Mouse (Mus musculus) forebrain, embryonic 12.5 days (tissue): ENCODE measurements around the gene H2-DMb1. TPM values are rescaled to one million over a fixed set of nuclear protein-coding genes. Genes with fewer than 3 reads are reported as not detected.

Experiments
- ATAC-seq: fragments of 200-750 bp; cut with Nextera tagmentation; 2 replicates; pipeline ENCODE4 v1.8.0; 2017; ENCODE audit warnings: moderate TSS enrichment; ENCODE audit not compliant: low FRiP score
- H3K27ac ChIP-seq: fragments of 300-500 bp; sonication (generic); 2 replicates; pipeline ENCODE4 v1.5.1; 2016; ENCODE audit warnings: mild to moderate bottlenecking
- H3K27me3 ChIP-seq: fragments of 300-500 bp; sonication (generic); 2 replicates; pipeline ENCODE4 v1.6.1; 2016; ENCODE audit warnings: mild to moderate bottlenecking
- H3K36me3 ChIP-seq: fragments of 300-500 bp; sonication (generic); replicated peaks from 2 replicates; pipeline ENCODE4 v1.6.1; 2016; ENCODE audit warnings: mild to moderate bottlenecking
- H3K4me1 ChIP-seq: fragments of 300-500 bp; sonication (generic); 2 replicates; pipeline ENCODE4 v1.6.1; 2016
- H3K4me2 ChIP-seq: fragments of 300-500 bp; sonication (generic); 2 replicates; pipeline ENCODE4 v1.6.1; 2016; ENCODE audit warnings: mild to moderate bottlenecking, moderate library complexity
- H3K4me3 ChIP-seq: fragments of 300-500 bp; sonication (generic); replicated peaks from 2 replicates; pipeline ENCODE4 v1.5.1; 2016; ENCODE audit warnings: mild to moderate bottlenecking
- H3K9ac ChIP-seq: fragments of 300-500 bp; sonication (generic); 2 replicates; pipeline ENCODE4 v1.6.1; 2016; ENCODE audit warnings: mild to moderate bottlenecking
- H3K9me3 ChIP-seq: fragments of 300-500 bp; sonication (generic); 2 replicates; pipeline ENCODE4 v1.6.1; 2016
- WGBS: fragments of 180-500 bp; shearing (Covaris S2); methylation state at CpG from one replicate; pipeline ENCODE4 v1.1.7; 2016; 5-methylcytosine and 5-hydroxymethylcytosine counted together
- polyA plus RNA-seq: library from polyadenylated mRNA; unstranded; fragments of >200 nt; fragmentation: Nextera tagmentation; extraction: Ambion mirVana; gene quantifications from 2 replicates; pipeline ENCODE4 v1.2.1, GENCODE M21; 2016

Gene H2-DMb1
- 0.38 and 0.69 TPM in 2 replicates for polyA plus RNA-seq

- H3K27ac ChIP-seq: no peak within 1 kb of the TSS
- no peak within 1 kb of the TSS for H3K4me3 ChIP-seq
- no peaks in the 10 kb centered on the region for H3K4me1 ChIP-seq
- no peaks in the 10 kb centered on the region for H3K9me3 ChIP-seq
- no peak within 1 kb of the TSS for H3K9ac ChIP-seq
- 63% methylated on average over 4 of the region's 4 CpGs for WGBS
- no peaks in the 10 kb centered on the region for H3K36me3 ChIP-seq
- no peaks in the 10 kb centered on the region for H3K27me3 ChIP-seq
- H3K4me2 ChIP-seq: no peak within 1 kb of the TSS
- ATAC-seq: no peak
Measured at GRCm38 (mm10) chr17:34152923-34153322, at the start of gene H2-DMb1. TSS of gene H2-DMb1 (plus strand) at chr17:34153072.

DNA sequence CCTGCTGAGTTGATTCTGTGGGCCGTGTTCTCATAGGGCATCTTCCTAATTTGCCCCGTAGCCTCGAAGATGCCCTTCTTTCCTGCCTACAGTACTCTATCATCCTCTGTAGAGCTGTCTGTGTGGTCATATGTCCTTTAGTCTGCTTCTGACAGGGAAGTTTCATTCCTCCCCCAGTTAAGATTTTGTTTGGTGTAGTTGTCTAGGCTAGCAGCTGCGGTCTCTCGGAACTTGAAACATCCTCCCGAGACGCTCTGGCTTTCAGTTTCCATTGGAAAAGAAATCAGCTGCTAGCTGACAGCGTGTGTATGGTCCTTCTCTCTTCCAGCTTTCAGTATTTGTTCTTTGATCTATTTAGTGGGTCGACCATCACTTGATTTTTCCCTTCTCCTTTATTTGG lies 48.1 kb upstream of the H2-DMb1 start:
- Histone ChIP-seq H3K4me3 (no peak overlapping the region), H3K36me3 (peaks cover 10% of the 10 kb centered on the region), H3K4me2 (no peak overlapping the region), H3K9ac (no peak overlapping the region), H3K27ac (no peak overlapping the region), H3K9me3 (no peaks in the 10 kb centered on the region), H3K4me1 (peaks cover 9% of the 10 kb centered on the region), H3K27me3 (peaks cover 8% of the 10 kb centered on the region)
- 84% methylated on average over 9 of the region's 9 CpGs for WGBS
- ATAC-seq: no peak

DNA sequence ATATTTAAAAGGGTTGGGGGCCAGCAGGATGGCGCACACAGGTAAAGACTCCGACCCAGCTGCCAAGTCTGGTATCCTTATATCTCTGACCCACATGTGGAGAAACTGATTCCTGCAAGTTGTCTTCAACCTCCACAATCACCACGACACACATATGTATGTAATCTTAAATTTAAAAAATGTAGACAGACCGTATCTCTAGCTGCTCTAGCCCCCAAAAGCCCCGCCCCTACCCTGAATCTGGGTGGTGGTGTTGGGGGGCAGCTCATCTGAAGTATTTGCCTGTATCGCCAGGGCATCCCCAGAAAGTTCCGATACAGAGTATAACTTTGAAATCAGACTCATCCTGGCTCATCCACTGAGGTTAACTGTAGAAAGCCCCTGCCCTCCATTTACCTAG lies 46.3 kb upstream of the H2-DMb1 start:
- no peak overlapping the region for H3K9ac ChIP-seq
- H3K9me3 ChIP-seq: no peaks in the 10 kb centered on the region
- H3K36me3 ChIP-seq: peaks cover 27% of the 10 kb centered on the region
- 84% methylated on average over 7 of the region's 7 CpGs for WGBS
- no peaks in the 10 kb centered on the region for H3K27me3 ChIP-seq
- no peak overlapping the region for H3K4me3 ChIP-seq
- no peak overlapping the region for H3K4me2 ChIP-seq
- peaks cover 11% of the 10 kb centered on the region for H3K4me1 ChIP-seq
- H3K27ac ChIP-seq: no peak overlapping the region
- no peak for ATAC-seq

GRCm38 (mm10) chr17:34107109-34107867 lies 45.6 kb upstream of the H2-DMb1 start:
- H3K4me1 ChIP-seq: peaks cover 10% of the 10 kb centered on the region; the same call in 1 of the 2 replicates
- H3K9me3 ChIP-seq: no peaks in the 10 kb centered on the region
- no peak overlapping the region for H3K9ac ChIP-seq
- no peaks in the 10 kb centered on the region for H3K27me3 ChIP-seq
- H3K4me2 ChIP-seq: no peak overlapping the region
- 82% methylated on average over 7 of the region's 7 CpGs for WGBS
- no peak overlapping the region for H3K4me3 ChIP-seq
- peaks cover 34% of the 10 kb centered on the region for H3K36me3 ChIP-seq
- no peak for ATAC-seq
- no peak overlapping the region for H3K27ac ChIP-seq

DNA sequence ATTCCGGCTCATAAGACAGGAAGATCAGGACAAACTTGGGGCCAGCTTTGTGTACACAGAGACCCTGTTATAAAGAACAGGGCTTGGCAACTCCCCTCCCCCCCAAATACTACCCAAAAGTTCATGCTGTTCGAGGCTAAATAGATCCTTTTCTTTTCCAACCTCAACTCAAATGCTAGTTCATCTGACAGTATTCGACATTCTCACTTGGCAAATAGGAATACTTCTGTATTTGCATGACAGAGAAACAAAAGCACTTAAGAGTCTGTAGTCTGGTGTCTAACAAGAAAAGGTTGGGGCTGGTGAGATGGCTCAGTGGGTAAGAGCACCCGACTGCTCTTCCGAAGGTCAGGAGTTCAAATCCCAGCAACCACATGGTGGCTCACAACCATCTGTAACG lies 44.4 kb upstream of the H2-DMb1 start:
- 78% methylated on average over 5 of the region's 6 CpGs for WGBS
- no peak overlapping the region for H3K4me2 ChIP-seq

DNA sequence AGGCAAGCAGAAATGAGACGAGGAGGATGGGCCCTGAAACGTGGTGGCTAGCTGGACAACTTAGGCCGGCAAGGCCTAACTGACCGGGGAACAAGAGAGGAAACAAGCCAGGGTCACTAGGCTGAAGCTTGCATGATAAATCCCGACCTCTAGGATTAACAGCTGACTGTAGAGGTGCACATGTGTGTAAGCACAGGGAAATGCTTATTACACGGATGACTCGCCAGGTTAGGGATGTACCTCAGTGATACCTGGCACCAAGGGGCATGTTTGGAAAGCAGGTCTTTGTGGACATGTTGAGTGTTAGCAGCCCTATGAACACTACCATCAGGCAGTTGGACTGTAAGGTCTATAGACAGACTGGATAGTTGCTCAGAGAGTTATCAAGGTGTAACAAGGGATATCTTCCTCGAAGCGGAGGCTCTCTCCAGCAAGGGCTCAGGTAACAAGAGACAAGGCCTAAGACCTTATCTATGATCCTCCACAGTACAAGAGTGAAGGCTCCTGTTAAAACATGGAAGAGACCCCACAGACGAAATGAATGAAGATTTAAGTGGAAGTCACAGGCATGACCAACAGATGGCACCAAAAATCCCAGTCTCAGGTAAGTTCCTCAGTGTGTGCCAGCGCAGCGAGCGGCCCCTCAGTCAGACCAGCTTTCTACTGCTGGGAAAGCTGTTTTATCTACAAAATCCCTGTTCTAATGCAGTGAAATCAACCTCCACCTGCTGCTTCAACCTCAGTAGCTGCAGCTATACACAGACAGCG lies 43.6 kb upstream of the H2-DMb1 start:
- Histone ChIP-seq H3K4me2 (no peak overlapping the region), H3K36me3 (peaks cover 54% of the 10 kb centered on the region), H3K27me3 (no peaks in the 10 kb centered on the region), H3K9me3 (no peaks in the 10 kb centered on the region), H3K9ac (no peak overlapping the region), H3K27ac (peak overlapping the region; percentile 65; the same call in 1 of the 2 replicates), H3K4me1 (peaks cover 12% of the 10 kb centered on the region; the same call in 1 of the 2 replicates), H3K4me3 (no peak overlapping the region)
- 0 out of 2 replicates have a peak, but pooled peaks have one; percentile 17 for ATAC-seq
- WGBS: 78% methylated on average over 14 of the region's 14 CpGs

More for the DNA sequence above, 44.4 kb upstream of the H2-DMb1 start:
- ATAC-seq: no peak
- Histone ChIP-seq H3K36me3 (peaks cover 46% of the 10 kb centered on the region), H3K4me3 (no peak overlapping the region), H3K27me3 (no peaks in the 10 kb centered on the region), H3K4me1 (peaks cover 12% of the 10 kb centered on the region; the same call in 1 of the 2 replicates), H3K9ac (no peak overlapping the region), H3K27ac (no peak overlapping the region), H3K9me3 (no peaks in the 10 kb centered on the region)

DNA sequence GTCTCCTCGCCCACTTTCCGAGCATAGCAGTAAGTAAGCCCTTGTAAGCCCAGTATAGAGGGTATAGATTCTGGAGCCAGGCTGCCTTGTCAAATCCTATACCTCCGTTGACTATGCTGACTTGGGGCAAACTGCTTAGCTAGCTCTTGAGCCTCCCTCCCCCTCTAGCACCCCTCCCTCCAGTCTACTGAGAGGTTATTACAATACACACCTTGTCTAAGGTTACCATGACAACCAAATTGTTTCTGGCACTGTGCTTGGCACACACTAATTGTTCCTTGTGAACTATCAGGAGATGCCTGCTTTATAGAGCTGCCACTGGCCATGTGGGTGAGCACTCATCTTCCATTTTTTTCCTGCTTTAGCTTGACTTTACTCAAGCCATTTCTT lies 43.1 kb upstream of the H2-DMb1 start:
- H3K27me3 ChIP-seq: no peaks in the 10 kb centered on the region
- peak overlapping the region; percentile 65 for H3K27ac ChIP-seq
- H3K4me2 ChIP-seq: no peak overlapping the region
- no peak overlapping the region for H3K9ac ChIP-seq
- peaks cover 13% of the 10 kb centered on the region for H3K4me1 ChIP-seq
- H3K36me3 ChIP-seq: peaks cover 60% of the 10 kb centered on the region
- no peak overlapping the region for H3K4me3 ChIP-seq
- 0 out of 2 replicates have a peak, but pooled peaks have one; percentile 14 for ATAC-seq
- no peaks in the 10 kb centered on the region for H3K9me3 ChIP-seq
- 63% methylated on average over 3 of the region's 3 CpGs for WGBS

DNA sequence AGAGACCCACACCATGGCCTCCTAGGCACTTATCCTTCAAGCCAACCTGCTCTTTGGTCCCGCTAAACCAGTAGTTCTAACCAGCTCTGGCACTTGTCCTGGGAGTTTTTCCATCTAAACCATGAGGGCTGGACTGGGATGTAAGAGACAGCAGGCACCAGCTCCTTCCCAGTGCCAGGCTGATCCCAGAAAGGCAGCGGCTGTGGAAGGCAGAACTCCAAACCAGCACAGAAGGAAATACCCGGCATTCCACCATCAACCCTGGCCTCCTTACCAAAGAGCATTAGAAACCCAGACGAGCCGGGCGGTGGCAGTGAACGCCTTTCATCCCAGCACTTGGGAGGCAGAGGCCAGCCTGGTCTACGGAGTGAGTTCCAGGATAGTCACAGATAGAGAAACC lies 42.6 kb upstream of the H2-DMb1 start:
- WGBS: 61% methylated on average over 8 of the region's 8 CpGs
- no peak overlapping the region for H3K4me2 ChIP-seq
- peak overlapping the region; percentile 65 for H3K27ac ChIP-seq
- H3K4me1 ChIP-seq: peaks cover 17% of the 10 kb centered on the region
- no peaks in the 10 kb centered on the region for H3K27me3 ChIP-seq
- no peak overlapping the region for H3K9ac ChIP-seq
- H3K4me3 ChIP-seq: no peak overlapping the region
- no peak for ATAC-seq
- H3K36me3 ChIP-seq: peaks cover 65% of the 10 kb centered on the region
- H3K9me3 ChIP-seq: no peaks in the 10 kb centered on the region

DNA sequence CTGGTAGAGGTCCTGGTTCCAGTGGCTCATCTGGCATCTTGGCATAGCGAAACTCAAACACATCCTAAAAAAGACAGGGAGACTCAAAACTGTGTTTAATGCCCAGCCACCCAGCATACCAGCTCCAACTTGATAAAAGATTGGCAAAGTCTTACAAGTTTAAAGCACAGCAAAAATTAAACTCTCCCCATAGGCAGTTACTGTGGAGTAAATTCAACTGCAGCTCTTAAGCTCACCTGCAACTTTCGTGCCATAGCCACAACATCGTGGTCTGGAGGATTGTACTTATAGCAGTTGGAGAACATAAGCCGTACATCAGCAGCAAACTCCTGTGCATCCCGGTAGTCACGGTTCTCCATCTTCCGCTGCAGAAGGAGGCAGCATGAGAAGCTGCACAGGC lies 38.8 kb upstream of the H2-DMb1 start:
- peaks cover 39% of the 10 kb centered on the region for H3K4me1 ChIP-seq
- no peak overlapping the region for H3K9ac ChIP-seq
- WGBS: 93% methylated on average over 7 of the region's 7 CpGs
- no peaks in the 10 kb centered on the region for H3K27me3 ChIP-seq
- no peaks in the 10 kb centered on the region for H3K9me3 ChIP-seq
- ATAC-seq: no peak
- no peak overlapping the region for H3K27ac ChIP-seq
- no peak overlapping the region for H3K4me3 ChIP-seq
- no peak overlapping the region for H3K4me2 ChIP-seq
- peaks cover 94% of the 10 kb centered on the region for H3K36me3 ChIP-seq

- ATAC-seq: no peak
- no peaks in the 10 kb centered on the region for H3K27me3 ChIP-seq
- peaks cover 31% of the 10 kb centered on the region for H3K4me1 ChIP-seq
- H3K9me3 ChIP-seq: no peaks in the 10 kb centered on the region
- peak overlapping the region; percentile 99 for H3K4me3 ChIP-seq
- peak overlapping the region; percentile 99 for H3K4me2 ChIP-seq
- peaks cover 67% of the 10 kb centered on the region for H3K36me3 ChIP-seq
- peak overlapping the region; percentile 98 for H3K9ac ChIP-seq
- 41% methylated on average over 7 of the region's 7 CpGs for WGBS
- H3K27ac ChIP-seq: no peak overlapping the region
Measured at GRCm38 (mm10) chr17:34116736-34117370, 36.0 kb upstream of the H2-DMb1 start.

DNA sequence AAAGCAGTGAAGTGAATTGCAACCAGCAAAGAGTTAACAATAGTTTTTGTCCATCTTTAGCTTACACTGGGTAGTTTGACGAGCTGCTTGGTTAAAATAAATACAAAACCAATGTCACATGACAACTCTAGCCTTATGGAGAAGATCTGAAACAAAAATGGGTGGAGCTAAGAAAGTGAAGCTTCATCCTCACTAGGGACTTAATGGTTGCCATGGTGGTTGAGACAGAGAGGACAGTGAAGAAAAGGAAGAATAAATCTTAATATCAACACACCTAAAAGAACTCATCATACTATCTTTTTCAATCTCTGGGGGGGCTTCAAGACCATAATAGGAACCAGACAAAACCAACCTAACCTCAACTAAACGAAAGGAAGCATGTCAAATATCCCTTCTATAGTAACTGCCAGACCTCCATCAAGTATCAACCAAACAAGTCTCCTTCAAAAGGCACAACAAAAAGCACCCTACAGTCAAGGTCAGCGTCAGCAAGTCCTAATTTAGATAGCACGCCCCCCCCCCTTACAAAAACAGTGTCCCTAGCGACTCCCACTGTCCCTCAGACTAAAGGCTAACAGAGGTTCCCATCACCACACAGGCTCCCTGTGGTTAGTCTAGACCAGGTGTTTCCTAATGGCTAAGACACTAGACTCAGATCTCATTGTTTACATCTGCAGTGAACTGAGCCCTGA lies 35.3 kb upstream of the H2-DMb1 start:
- Histone ChIP-seq H3K9ac (peak overlapping the region; percentile 98), H3K9me3 (no peaks in the 10 kb centered on the region), H3K27ac (0 out of 2 replicates have a peak overlapping the region, but pooled peaks have one; percentile 8), H3K36me3 (peaks cover 59% of the 10 kb centered on the region), H3K4me2 (peak overlapping the region; percentile 99), H3K4me1 (peaks cover 27% of the 10 kb centered on the region), H3K4me3 (peak overlapping the region; percentile 99), H3K27me3 (no peaks in the 10 kb centered on the region)
- no peak for ATAC-seq
- 2% methylated on average over 5 of the region's 5 CpGs for WGBS
